Mouse (Mus musculus): ENCODE measurements around the gene Hdac4. TPM values are rescaled to one million over a fixed set of nuclear protein-coding genes. Genes with fewer than 3 reads are reported as not detected.

Gene Hdac4
- polyA plus RNA-seq, 1 experiment from 2014 or later = 21.2 TPM

- no peak overlapping the region for H3K4me2 ChIP-seq (replicated peaks; ENCODE audit: low read depth, low read length)
- peaks cover 9% of the 10 kb centered on the region for H3K4me1 ChIP-seq (replicated peaks; ENCODE audit: control insufficient read depth, insufficient read depth, low read length)
- no peaks in the 10 kb centered on the region for H3K27me3 ChIP-seq (ENCODE audit: control insufficient read depth, insufficient read depth, low read length)
- H3K4me3 ChIP-seq (ENCODE audit: low read depth, low read length) = no peak overlapping the region
- 34% methylated on average over 3 of the region's 3 CpGs for WGBS
- no peak overlapping the region for H3K27ac ChIP-seq (ENCODE audit: low read depth, low read length)
- ATAC-seq (ENCODE audit: low FRiP score) (no peak), DNase-seq (ENCODE audit: low spot score) (no peak)
- no peak overlapping the region for H3K9ac ChIP-seq (ENCODE audit: low read depth, low read length)
- no peaks in the 10 kb centered on the region for H3K9me3 ChIP-seq (ENCODE audit: control insufficient read depth, low read length)
- H3K36me3 ChIP-seq (ENCODE audit: control insufficient read depth, insufficient read depth, low read length) = no peaks in the 10 kb centered on the region
Measured at GRCm38 (mm10) chr1:92174251-92174897, 21.1 kb downstream of the Hdac4 start.

DNA sequence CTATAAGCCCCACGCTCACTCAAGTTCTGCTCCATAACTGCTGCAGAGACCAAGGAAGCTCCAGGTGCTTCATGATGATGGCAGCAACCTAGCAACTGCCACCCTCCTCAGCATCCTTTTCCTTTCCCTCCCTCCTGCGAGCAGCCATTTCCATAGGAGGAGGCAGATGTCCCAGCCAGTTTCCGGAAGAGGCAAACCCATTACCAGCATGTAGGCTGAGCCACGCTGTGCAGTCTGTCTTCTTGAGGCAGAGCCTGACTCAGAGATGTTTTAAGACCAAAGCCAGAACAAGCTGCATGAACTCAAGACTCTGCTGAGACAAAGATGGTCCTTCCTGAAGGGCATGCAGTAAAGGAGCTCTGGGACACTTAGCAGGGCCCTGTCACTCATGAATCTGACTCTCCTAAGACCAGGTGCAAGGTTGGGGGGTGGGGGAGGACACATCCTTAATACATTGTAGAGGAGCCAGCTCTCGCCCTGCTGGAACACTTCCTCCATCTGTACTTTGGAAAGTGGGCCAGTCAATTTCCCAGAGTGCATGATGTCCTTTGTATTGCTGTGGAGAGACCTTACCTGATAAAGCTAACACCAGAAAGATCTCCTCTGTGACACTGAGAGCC, 24.8 kb downstream of the Hdac4 start:
- Histone ChIP-seq H3K9ac (ENCODE audit: low read depth, low read length) (no peak overlapping the region), H3K9me3 (ENCODE audit: control insufficient read depth, low read length) (no peaks in the 10 kb centered on the region), H3K4me2 (replicated peaks; ENCODE audit: low read depth, low read length) (no peak overlapping the region), H3K27ac (ENCODE audit: low read depth, low read length) (no peak overlapping the region), H3K4me3 (ENCODE audit: low read depth, low read length) (no peak overlapping the region), H3K27me3 (ENCODE audit: control insufficient read depth, insufficient read depth, low read length) (no peaks in the 10 kb centered on the region), H3K36me3 (ENCODE audit: control insufficient read depth, insufficient read depth, low read length) (no peaks in the 10 kb centered on the region), H3K4me1 (replicated peaks; ENCODE audit: control insufficient read depth, insufficient read depth, low read length) (no peaks in the 10 kb centered on the region)
- 83% methylated on average over 5 of the region's 5 CpGs for WGBS
- DNase-seq (ENCODE audit: low spot score) (no peak), ATAC-seq (ENCODE audit: low FRiP score) (no peak)

DNA sequence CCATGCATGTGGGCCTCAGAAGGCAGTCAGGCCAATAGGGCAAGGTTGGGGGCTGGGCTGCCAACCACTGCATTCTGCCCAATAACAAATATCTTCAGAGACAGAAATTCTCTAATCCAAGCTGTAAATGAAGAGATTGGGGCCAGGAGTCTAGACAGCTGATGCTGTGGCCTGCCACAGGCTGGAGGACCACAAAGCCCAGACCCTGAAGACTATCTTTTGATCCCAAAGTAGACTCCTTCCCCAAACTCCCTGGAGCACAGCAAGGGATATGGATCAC, 25.8 kb downstream of the Hdac4 start:
- DNase-seq (ENCODE audit: low spot score) (no peak), ATAC-seq (ENCODE audit: low FRiP score) (no peak)
- H3K4me2 ChIP-seq (replicated peaks; ENCODE audit: low read depth, low read length) = no peak overlapping the region
- H3K36me3 ChIP-seq (ENCODE audit: control insufficient read depth, insufficient read depth, low read length) = no peaks in the 10 kb centered on the region
- H3K9me3 ChIP-seq (ENCODE audit: control insufficient read depth, low read length) = no peaks in the 10 kb centered on the region
- H3K27me3 ChIP-seq (ENCODE audit: control insufficient read depth, insufficient read depth, low read length) = no peaks in the 10 kb centered on the region
- no peaks in the 10 kb centered on the region for H3K4me1 ChIP-seq (replicated peaks; ENCODE audit: control insufficient read depth, insufficient read depth, low read length)
- H3K9ac ChIP-seq (ENCODE audit: low read depth, low read length) = no peak overlapping the region
- H3K27ac ChIP-seq (ENCODE audit: low read depth, low read length) = no peak overlapping the region
- H3K4me3 ChIP-seq (ENCODE audit: low read depth, low read length) = no peak overlapping the region

- Histone ChIP-seq H3K9me3 (ENCODE audit: control insufficient read depth, low read length) (no peaks in the 10 kb centered on the region), H3K36me3 (ENCODE audit: control insufficient read depth, insufficient read depth, low read length) (no peaks in the 10 kb centered on the region), H3K27me3 (ENCODE audit: control insufficient read depth, insufficient read depth, low read length) (no peaks in the 10 kb centered on the region), H3K27ac (ENCODE audit: low read depth, low read length) (no peak overlapping the region), H3K4me3 (ENCODE audit: low read depth, low read length) (no peak overlapping the region), H3K4me1 (replicated peaks; ENCODE audit: control insufficient read depth, insufficient read depth, low read length) (no peaks in the 10 kb centered on the region), H3K9ac (ENCODE audit: low read depth, low read length) (no peak overlapping the region), H3K4me2 (replicated peaks; ENCODE audit: low read depth, low read length) (no peak overlapping the region)
- no peak for ATAC-seq (ENCODE audit: low FRiP score)
- DNase-seq (ENCODE audit: low spot score) = no peak
- WGBS = 87% methylated on average over 4 of the region's 4 CpGs
Measured at GRCm38 (mm10) chr1:92168900-92169775, 26.4 kb downstream of the Hdac4 start.

- H3K27ac ChIP-seq (ENCODE audit: low read depth, low read length) = no peak overlapping the region
- H3K27me3 ChIP-seq (ENCODE audit: control insufficient read depth, insufficient read depth, low read length) = no peaks in the 10 kb centered on the region
- H3K36me3 ChIP-seq (ENCODE audit: control insufficient read depth, insufficient read depth, low read length) = no peaks in the 10 kb centered on the region
- H3K4me3 ChIP-seq (ENCODE audit: low read depth, low read length) = no peak overlapping the region
- no peaks in the 10 kb centered on the region for H3K9me3 ChIP-seq (ENCODE audit: control insufficient read depth, low read length)
- WGBS = 97% methylated on average over 1 of the region's 1 CpGs
- no peak for ATAC-seq (ENCODE audit: low FRiP score)
- no peak for DNase-seq (ENCODE audit: low spot score)
- no peak overlapping the region for H3K4me2 ChIP-seq (replicated peaks; ENCODE audit: low read depth, low read length)
- no peaks in the 10 kb centered on the region for H3K4me1 ChIP-seq (replicated peaks; ENCODE audit: control insufficient read depth, insufficient read depth, low read length)
- no peak overlapping the region for H3K9ac ChIP-seq (ENCODE audit: low read depth, low read length)
Measured at GRCm38 (mm10) chr1:92163932-92164331, 31.6 kb downstream of the Hdac4 start.

DNA sequence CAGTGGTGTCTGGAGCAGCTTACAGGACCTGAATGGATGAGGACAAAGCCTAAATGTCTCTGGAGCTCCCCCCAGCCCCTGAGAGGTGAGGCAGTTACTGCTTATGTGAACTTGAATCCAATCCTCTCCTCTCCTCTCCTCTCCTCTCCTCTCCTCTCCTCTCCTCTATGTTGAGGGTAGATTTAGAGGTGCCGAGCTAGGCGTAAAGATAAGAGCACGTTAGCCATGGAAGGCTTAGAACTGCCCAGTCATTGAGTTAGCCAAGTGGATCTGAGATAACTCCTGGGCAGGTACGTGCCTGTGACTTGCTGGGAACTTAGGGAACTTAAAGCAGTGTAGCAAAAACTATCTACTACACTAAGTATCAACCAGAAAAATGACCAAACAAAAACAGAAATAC, 35.7 kb downstream of the Hdac4 start:
- ATAC-seq (ENCODE audit: low FRiP score) (no peak), DNase-seq (ENCODE audit: low spot score) (no peak)
- Histone ChIP-seq H3K36me3 (ENCODE audit: control insufficient read depth, insufficient read depth, low read length) (no peaks in the 10 kb centered on the region), H3K27ac (ENCODE audit: low read depth, low read length) (no peak overlapping the region), H3K4me1 (replicated peaks; ENCODE audit: control insufficient read depth, insufficient read depth, low read length) (no peaks in the 10 kb centered on the region), H3K27me3 (ENCODE audit: control insufficient read depth, insufficient read depth, low read length) (no peaks in the 10 kb centered on the region), H3K4me2 (replicated peaks; ENCODE audit: low read depth, low read length) (no peak overlapping the region), H3K4me3 (ENCODE audit: low read depth, low read length) (no peak overlapping the region), H3K9me3 (ENCODE audit: control insufficient read depth, low read length) (no peaks in the 10 kb centered on the region), H3K9ac (ENCODE audit: low read depth, low read length) (no peak overlapping the region)
- WGBS = 94% methylated on average over 4 of the region's 4 CpGs

DNA sequence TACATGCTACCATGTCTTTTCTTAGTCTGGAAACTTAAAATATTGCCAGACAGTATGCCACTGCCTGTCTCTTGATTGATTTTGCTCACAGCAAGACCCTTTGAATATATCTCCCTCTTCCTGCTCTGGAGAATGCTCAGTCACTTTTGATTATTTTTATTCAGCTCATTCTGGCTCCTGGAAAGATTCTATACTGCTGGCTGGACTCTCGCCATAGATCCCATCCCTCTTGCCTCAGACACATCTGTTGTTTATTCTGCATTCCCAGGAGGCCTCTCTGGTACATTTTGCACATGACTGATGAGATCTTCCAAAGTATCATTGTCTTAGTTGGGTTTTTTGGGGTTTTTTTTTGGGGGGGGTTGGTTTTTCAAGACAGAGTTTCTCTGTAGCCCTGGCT, 45.3 kb downstream of the Hdac4 start:
- Histone ChIP-seq H3K4me2 (replicated peaks; ENCODE audit: low read depth, low read length) (no peak overlapping the region), H3K9ac (ENCODE audit: low read depth, low read length) (no peak overlapping the region), H3K36me3 (ENCODE audit: control insufficient read depth, insufficient read depth, low read length) (no peaks in the 10 kb centered on the region), H3K4me1 (replicated peaks; ENCODE audit: control insufficient read depth, insufficient read depth, low read length) (no peaks in the 10 kb centered on the region), H3K27me3 (ENCODE audit: control insufficient read depth, insufficient read depth, low read length) (no peaks in the 10 kb centered on the region), H3K4me3 (ENCODE audit: low read depth, low read length) (no peak overlapping the region), H3K27ac (ENCODE audit: low read depth, low read length) (no peak overlapping the region), H3K9me3 (ENCODE audit: control insufficient read depth, low read length) (no peaks in the 10 kb centered on the region)
- ATAC-seq (ENCODE audit: low FRiP score) = no peak
- 62% methylated on average over 1 of the region's 1 CpGs for WGBS
- DNase-seq (ENCODE audit: low spot score) = no peak

DNA sequence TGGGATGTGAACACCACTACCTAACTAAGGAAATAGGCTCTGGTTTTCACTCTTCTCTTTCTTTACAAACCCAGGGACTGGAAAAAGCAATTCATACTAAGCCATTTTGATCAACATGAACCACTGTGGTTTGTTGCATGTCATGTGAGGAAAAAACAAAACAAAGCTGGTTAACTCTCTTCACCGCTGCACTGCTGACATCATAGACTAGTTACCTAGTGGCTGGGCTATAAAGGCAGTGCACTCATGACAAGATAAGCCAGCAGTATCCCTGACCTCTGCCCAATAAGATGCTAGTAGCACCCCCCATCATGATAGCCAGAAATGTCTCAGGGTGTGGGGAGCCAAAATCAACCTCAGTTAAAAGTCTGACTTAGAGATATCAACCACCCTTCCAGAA, 47.0 kb downstream of the Hdac4 start:
- ATAC-seq (ENCODE audit: low FRiP score) (no peak), DNase-seq (ENCODE audit: low spot score) (no peak)
- Histone ChIP-seq H3K9me3 (ENCODE audit: control insufficient read depth, low read length) (no peaks in the 10 kb centered on the region), H3K4me3 (ENCODE audit: low read depth, low read length) (no peak overlapping the region), H3K4me1 (replicated peaks; ENCODE audit: control insufficient read depth, insufficient read depth, low read length) (no peaks in the 10 kb centered on the region; the same call in 1 of the 2 replicates), H3K27me3 (ENCODE audit: control insufficient read depth, insufficient read depth, low read length) (no peaks in the 10 kb centered on the region), H3K36me3 (ENCODE audit: control insufficient read depth, insufficient read depth, low read length) (no peaks in the 10 kb centered on the region), H3K9ac (ENCODE audit: low read depth, low read length) (no peak overlapping the region), H3K4me2 (replicated peaks; ENCODE audit: low read depth, low read length) (no peak overlapping the region), H3K27ac (ENCODE audit: low read depth, low read length) (no peak overlapping the region)
- WGBS = 91% methylated on average over 1 of the region's 1 CpGs

All from hindbrain, embryonic 11.5 days (tissue).